Mouse (Mus musculus): ENCODE results near the gene Col5a1. TPM values are rescaled to one million over a fixed set of nuclear protein-coding genes. Genes with fewer than 3 reads are reported as not detected.

Gene Col5a1
- polyA plus RNA-seq, 1 experiment from 2014 or later = 78.1 TPM

DNA sequence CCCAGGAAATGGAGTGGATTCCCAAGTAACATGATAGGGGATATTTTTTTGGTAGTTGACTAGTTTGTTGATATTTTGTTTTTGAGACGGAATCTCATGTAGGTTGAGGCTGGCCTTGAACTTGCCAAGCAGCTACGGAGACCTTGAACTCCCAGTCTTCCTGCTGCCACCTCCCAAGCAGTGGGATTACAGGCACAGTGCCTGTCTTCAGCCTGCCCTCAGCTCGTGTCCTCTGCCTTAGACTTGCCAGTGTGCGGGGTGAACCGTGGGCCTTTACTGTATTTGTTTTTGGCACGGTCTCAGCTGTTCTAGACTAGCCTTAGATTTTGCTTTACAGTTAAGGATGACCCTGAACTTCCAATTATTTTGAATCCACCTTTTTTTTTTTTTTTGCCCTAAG is 37.5 kb downstream of the Col5a1 start:
- no peak overlapping the region for H3K27ac ChIP-seq (ENCODE audit: low read length)
- no peaks in the 10 kb centered on the region for H3K4me1 ChIP-seq (ENCODE audit: control insufficient read depth, insufficient read depth, low read length)
- no peaks in the 10 kb centered on the region for H3K27me3 ChIP-seq (replicated peaks; ENCODE audit: control insufficient read depth, insufficient read depth, low read length)
- ATAC-seq = no peak
- no peak overlapping the region for H3K9ac ChIP-seq (ENCODE audit: low read depth, low read length)
- no peaks in the 10 kb centered on the region for H3K9me3 ChIP-seq (ENCODE audit: control insufficient read depth, low read length)
- H3K4me2 ChIP-seq (ENCODE audit: low read depth, low read length) = no peak overlapping the region
- H3K4me3 ChIP-seq (ENCODE audit: low read length) = no peak overlapping the region
- 84% methylated on average over 6 of the region's 6 CpGs for WGBS
- H3K36me3 ChIP-seq (ENCODE audit: control insufficient read depth, insufficient read depth, low read length) = no peaks in the 10 kb centered on the region; the same call in 1 of the 2 replicates

GRCm38 (mm10) chr2:27924463-27924862 is 38.2 kb downstream of the Col5a1 start:
- Histone ChIP-seq H3K27me3 (replicated peaks; ENCODE audit: control insufficient read depth, insufficient read depth, low read length) (no peaks in the 10 kb centered on the region), H3K36me3 (ENCODE audit: control insufficient read depth, insufficient read depth, low read length) (no peaks in the 10 kb centered on the region; the same call in 1 of the 2 replicates), H3K4me3 (ENCODE audit: low read length) (no peak overlapping the region), H3K4me1 (ENCODE audit: control insufficient read depth, insufficient read depth, low read length) (no peaks in the 10 kb centered on the region), H3K9ac (ENCODE audit: low read depth, low read length) (no peak overlapping the region), H3K4me2 (ENCODE audit: low read depth, low read length) (no peak overlapping the region), H3K27ac (ENCODE audit: low read length) (no peak overlapping the region), H3K9me3 (ENCODE audit: control insufficient read depth, low read length) (no peaks in the 10 kb centered on the region)
- ATAC-seq = no peak
- 78% methylated on average over 3 of the region's 3 CpGs for WGBS

GRCm38 (mm10) chr2:27926478-27927165 is 40.4 kb downstream of the Col5a1 start:
- Histone ChIP-seq H3K4me2 (ENCODE audit: low read depth, low read length) (no peak overlapping the region), H3K4me1 (ENCODE audit: control insufficient read depth, insufficient read depth, low read length) (peaks cover 14% of the 10 kb centered on the region), H3K9ac (ENCODE audit: low read depth, low read length) (no peak overlapping the region), H3K27ac (ENCODE audit: low read length) (no peak overlapping the region), H3K9me3 (ENCODE audit: control insufficient read depth, low read length) (no peaks in the 10 kb centered on the region), H3K27me3 (replicated peaks; ENCODE audit: control insufficient read depth, insufficient read depth, low read length) (no peaks in the 10 kb centered on the region), H3K4me3 (ENCODE audit: low read length) (no peak overlapping the region), H3K36me3 (ENCODE audit: control insufficient read depth, insufficient read depth, low read length) (no peaks in the 10 kb centered on the region)
- WGBS = 53% methylated on average over 7 of the region's 7 CpGs
- no peak for ATAC-seq

- no peaks in the 10 kb centered on the region for H3K27me3 ChIP-seq (replicated peaks; ENCODE audit: control insufficient read depth, insufficient read depth, low read length)
- 86% methylated on average over 5 of the region's 5 CpGs for WGBS
- peak overlapping the region; percentile 41 for H3K27ac ChIP-seq (ENCODE audit: low read length)
- ATAC-seq = no peak
- no peaks in the 10 kb centered on the region for H3K36me3 ChIP-seq (ENCODE audit: control insufficient read depth, insufficient read depth, low read length)
- H3K9me3 ChIP-seq (ENCODE audit: control insufficient read depth, low read length) = no peaks in the 10 kb centered on the region
- H3K4me2 ChIP-seq (ENCODE audit: low read depth, low read length) = no peak overlapping the region
- H3K9ac ChIP-seq (ENCODE audit: low read depth, low read length) = 0 out of 2 replicates have a peak overlapping the region, but pooled peaks have one; percentile 19
- H3K4me3 ChIP-seq (ENCODE audit: low read length) = no peak overlapping the region
- peaks cover 41% of the 10 kb centered on the region for H3K4me1 ChIP-seq (ENCODE audit: control insufficient read depth, insufficient read depth, low read length)
Measured at GRCm38 (mm10) chr2:27930471-27931015, 44.3 kb downstream of the Col5a1 start.

- 59% methylated on average over 6 of the region's 6 CpGs for WGBS
- Histone ChIP-seq H3K4me1 (ENCODE audit: control insufficient read depth, insufficient read depth, low read length) (peaks cover 45% of the 10 kb centered on the region), H3K36me3 (ENCODE audit: control insufficient read depth, insufficient read depth, low read length) (no peaks in the 10 kb centered on the region), H3K4me3 (ENCODE audit: low read length) (no peak overlapping the region), H3K27me3 (replicated peaks; ENCODE audit: control insufficient read depth, insufficient read depth, low read length) (no peaks in the 10 kb centered on the region), H3K4me2 (ENCODE audit: low read depth, low read length) (no peak overlapping the region), H3K9me3 (ENCODE audit: control insufficient read depth, low read length) (no peaks in the 10 kb centered on the region), H3K9ac (ENCODE audit: low read depth, low read length) (0 out of 2 replicates have a peak overlapping the region, but pooled peaks have one; percentile 19), H3K27ac (ENCODE audit: low read length) (peak overlapping the region; percentile 41)
- ATAC-seq = no peak
Measured at GRCm38 (mm10) chr2:27931130-27931529, 44.9 kb downstream of the Col5a1 start.

- ATAC-seq = no peak
- Histone ChIP-seq H3K9me3 (ENCODE audit: control insufficient read depth, low read length) (no peaks in the 10 kb centered on the region), H3K36me3 (ENCODE audit: control insufficient read depth, insufficient read depth, low read length) (no peaks in the 10 kb centered on the region), H3K27ac (ENCODE audit: low read length) (peak overlapping the region; percentile 20; the same call in 1 of the 2 replicates), H3K9ac (ENCODE audit: low read depth, low read length) (no peak overlapping the region), H3K4me3 (ENCODE audit: low read length) (no peak overlapping the region), H3K4me1 (ENCODE audit: control insufficient read depth, insufficient read depth, low read length) (peaks cover 52% of the 10 kb centered on the region), H3K27me3 (replicated peaks; ENCODE audit: control insufficient read depth, insufficient read depth, low read length) (no peaks in the 10 kb centered on the region), H3K4me2 (ENCODE audit: low read depth, low read length) (no peak overlapping the region)
- 38% methylated on average over 3 of the region's 3 CpGs for WGBS
Measured at GRCm38 (mm10) chr2:27931971-27932370, 45.7 kb downstream of the Col5a1 start.

- H3K4me3 ChIP-seq (ENCODE audit: low read length) = no peak overlapping the region
- H3K4me1 ChIP-seq (ENCODE audit: control insufficient read depth, insufficient read depth, low read length) = peaks cover 54% of the 10 kb centered on the region
- 20% methylated on average over 11 of the region's 11 CpGs for WGBS
- no peaks in the 10 kb centered on the region for H3K9me3 ChIP-seq (ENCODE audit: control insufficient read depth, low read length)
- no peak overlapping the region for H3K4me2 ChIP-seq (ENCODE audit: low read depth, low read length)
- peak overlapping the region; percentile 43; the same call in 1 of the 2 replicates for H3K9ac ChIP-seq (ENCODE audit: low read depth, low read length)
- H3K27me3 ChIP-seq (replicated peaks; ENCODE audit: control insufficient read depth, insufficient read depth, low read length) = no peaks in the 10 kb centered on the region
- no peaks in the 10 kb centered on the region for H3K36me3 ChIP-seq (ENCODE audit: control insufficient read depth, insufficient read depth, low read length)
- H3K27ac ChIP-seq (ENCODE audit: low read length) = peak overlapping the region; percentile 90
- peak; percentile 76 for ATAC-seq
Measured at GRCm38 (mm10) chr2:27934269-27934668, 48.0 kb downstream of the Col5a1 start.

DNA sequence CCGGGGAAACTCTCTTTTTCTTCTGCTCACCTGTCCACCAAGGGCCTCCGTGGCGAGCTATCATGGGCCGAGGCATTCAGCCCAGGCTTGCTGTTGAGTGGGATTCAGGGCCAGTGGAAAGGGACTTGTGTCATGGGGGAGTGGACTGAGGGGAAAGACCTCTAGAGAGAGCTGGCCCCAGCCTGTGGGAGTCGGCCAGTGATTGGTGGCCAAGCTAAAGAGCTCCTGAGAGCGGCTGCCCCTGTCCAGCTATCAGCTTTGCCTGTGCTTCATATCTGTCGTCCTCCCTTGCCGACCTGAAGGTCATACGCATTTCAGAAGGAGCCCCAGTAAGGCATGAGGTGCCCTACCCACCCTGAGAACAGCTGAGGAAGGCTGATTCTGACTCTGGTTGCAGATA is 48.6 kb downstream of the Col5a1 start:
- 55% methylated on average over 9 of the region's 9 CpGs for WGBS
- Histone ChIP-seq H3K4me2 (ENCODE audit: low read depth, low read length) (no peak overlapping the region), H3K4me1 (ENCODE audit: control insufficient read depth, insufficient read depth, low read length) (peaks cover 54% of the 10 kb centered on the region), H3K4me3 (ENCODE audit: low read length) (no peak overlapping the region), H3K27ac (ENCODE audit: low read length) (peak overlapping the region; percentile 90), H3K9ac (ENCODE audit: low read depth, low read length) (peak overlapping the region; percentile 43; the same call in 1 of the 2 replicates), H3K27me3 (replicated peaks; ENCODE audit: control insufficient read depth, insufficient read depth, low read length) (no peaks in the 10 kb centered on the region), H3K9me3 (ENCODE audit: control insufficient read depth, low read length) (no peaks in the 10 kb centered on the region), H3K36me3 (ENCODE audit: control insufficient read depth, insufficient read depth, low read length) (no peaks in the 10 kb centered on the region)
- ATAC-seq = no peak

DNA sequence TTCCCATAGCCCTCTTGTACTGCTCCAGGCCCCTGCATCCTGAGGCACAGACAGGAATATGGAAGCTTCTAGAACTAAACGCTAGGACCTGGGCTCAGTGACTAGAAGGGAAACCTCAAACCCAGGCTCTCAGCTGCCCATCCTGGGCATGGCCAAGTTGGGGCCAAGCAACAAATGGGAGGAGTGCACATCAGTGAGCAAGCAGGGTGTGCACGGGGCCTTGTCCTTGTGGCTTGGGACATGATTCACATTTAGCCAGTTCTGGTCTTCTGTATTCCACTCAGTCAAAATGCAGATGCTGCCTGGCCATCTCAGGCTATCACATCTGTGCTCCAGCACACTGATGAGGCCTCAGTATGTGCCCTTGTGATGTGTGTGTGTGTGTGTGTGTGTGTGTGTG is 49.2 kb downstream of the Col5a1 start:
- H3K4me1 ChIP-seq (ENCODE audit: control insufficient read depth, insufficient read depth, low read length) = peaks cover 51% of the 10 kb centered on the region
- peak overlapping the region; percentile 90 for H3K27ac ChIP-seq (ENCODE audit: low read length)
- H3K36me3 ChIP-seq (ENCODE audit: control insufficient read depth, insufficient read depth, low read length) = no peaks in the 10 kb centered on the region
- no peak overlapping the region for H3K4me3 ChIP-seq (ENCODE audit: low read length)
- no peak overlapping the region for H3K4me2 ChIP-seq (ENCODE audit: low read depth, low read length)
- no peak for ATAC-seq
- H3K27me3 ChIP-seq (replicated peaks; ENCODE audit: control insufficient read depth, insufficient read depth, low read length) = no peaks in the 10 kb centered on the region
- 90% methylated on average over 2 of the region's 2 CpGs for WGBS
- H3K9me3 ChIP-seq (ENCODE audit: control insufficient read depth, low read length) = no peaks in the 10 kb centered on the region
- H3K9ac ChIP-seq (ENCODE audit: low read depth, low read length) = 0 out of 2 replicates have a peak overlapping the region, but pooled peaks have one; percentile 43

Data from intestine, embryonic 16.5 days (tissue).